Mouse (Mus musculus) lung, adult 2 months (tissue): ENCODE measurements around the gene Oit3.

Experiments used
- CTCF ChIP-seq: fragments of 200-500 bp; IDR thresholded peaks from 2 replicates; pipeline ENCODE4 v1.5.1; 2011; ENCODE audit warnings: mild to moderate bottlenecking, low read length, control low read depth; ENCODE audit not compliant: insufficient read depth
- POLR2A ChIP-seq: fragments of 200-500 bp; IDR thresholded peaks from 2 replicates; pipeline ENCODE4 v1.6.1; 2011; ENCODE audit warnings: low read depth, mild to moderate bottlenecking, control low read depth, low read length, borderline replicate concordance; ENCODE audit errors: extremely low read depth

DNA sequence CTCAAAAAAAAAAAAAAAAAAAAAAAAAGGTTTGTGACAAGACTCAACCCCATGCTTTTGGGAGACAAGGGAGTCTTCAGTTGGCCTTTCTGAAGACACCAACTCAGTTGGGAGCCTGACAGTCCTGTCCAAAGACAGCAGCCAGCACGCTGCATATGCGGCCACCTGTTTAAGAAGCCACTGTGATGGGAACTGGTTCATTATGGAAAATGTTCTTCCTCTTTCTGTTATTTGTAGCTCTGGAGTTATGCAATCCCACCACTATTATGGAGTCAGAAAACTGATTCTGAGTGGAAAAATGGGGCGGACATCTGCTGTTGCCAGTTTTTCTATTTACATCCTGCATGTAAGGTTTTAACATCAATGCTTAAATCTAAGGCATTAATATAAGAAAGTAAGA lies 51.9 kb downstream of the Oit3 start:
- TF ChIP-seq CTCF (no peak), POLR2A (no peak)
